Mouse (Mus musculus) CD8-positive naive resting alpha-beta T cell, adult 2 months (primary cell): ENCODE measurements around the gene Apol9a.
A peak's percentile ranks its signal among the peaks of the same experiment; 100 is the strongest.
"Not testable (repeated sequence)": the region's sequence is repeated elsewhere in the genome, so short reads cannot be mapped to it uniquely, and the experiment has no call there.

Source experiments
- DNase-seq, 2 experiments: peaks; one replicate each; pipeline ENCODE4 v3.0.0; 2022; ENCODE audit warnings: low read depth in 2 of 2, low spot score in 2 of 2

The Apol9a gene

DNA sequence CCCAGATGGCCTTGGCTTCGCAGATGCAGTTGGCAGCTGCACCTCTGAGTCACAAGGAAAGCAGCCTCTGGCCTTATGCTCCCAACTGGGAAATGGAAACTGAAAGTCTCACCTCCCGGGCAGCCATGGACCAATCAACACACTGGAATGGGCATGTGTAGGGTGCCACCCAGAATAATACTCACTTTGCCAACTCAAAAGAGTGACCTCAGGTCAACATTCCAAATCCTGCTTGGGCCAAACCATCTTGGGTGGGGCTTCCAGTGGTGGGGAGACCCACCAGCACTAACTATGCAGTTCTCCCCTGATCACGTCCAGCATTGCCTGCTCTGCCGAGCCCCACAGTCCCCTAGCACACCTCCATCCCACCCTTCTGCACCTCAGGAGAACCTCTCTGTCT is at the start of gene Apol9a:
Gene Apol9a (minus strand): TSS at position 101 of the 400 bp plus-strand sequence.
- DNase-seq, result not testable (repeated sequence)

DNA sequence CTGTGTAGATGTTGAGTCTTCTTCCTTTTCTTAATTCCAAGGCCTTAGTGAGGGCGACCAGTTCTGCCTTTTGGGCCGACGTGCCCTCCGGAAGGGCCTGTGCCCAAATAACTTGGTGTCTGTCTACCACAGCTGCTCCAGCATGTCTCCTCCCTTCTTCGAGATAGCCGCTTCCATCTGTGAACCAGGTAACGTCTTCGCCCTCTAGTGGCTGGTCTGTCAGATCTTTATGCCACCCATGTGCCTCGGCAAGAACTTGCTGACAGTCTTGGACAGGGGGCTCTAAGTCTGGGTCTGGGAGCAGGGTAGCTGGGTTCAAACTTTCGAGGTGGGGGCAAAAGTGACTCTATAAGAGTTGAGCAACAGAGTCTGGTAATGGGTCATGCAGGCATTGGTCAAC is 39.0 kb upstream of the Apol9a start:
- DNase-seq, result peak; percentile 9 to 47

DNA sequence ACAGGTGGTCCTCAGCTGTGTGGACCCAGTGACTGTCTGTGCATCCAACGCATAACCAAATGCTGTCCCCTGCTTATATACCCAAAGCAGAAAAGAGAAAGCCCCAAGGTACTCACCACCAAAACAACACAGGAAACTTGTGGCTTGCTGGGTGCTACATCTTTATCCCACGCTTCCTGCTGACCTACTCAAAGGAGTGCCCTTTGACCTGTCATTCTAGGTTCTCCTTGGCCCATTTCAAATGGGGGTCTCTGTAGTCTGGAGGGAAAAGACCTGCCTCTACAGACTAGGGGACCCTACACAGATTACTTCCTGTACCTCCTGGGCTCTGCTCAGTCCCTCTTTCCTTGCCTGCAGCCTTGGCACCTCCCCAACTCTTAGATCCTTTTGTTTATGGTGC is 36.5 kb upstream of the Apol9a start, which contains the start of gene Apol7b:
Gene Apol7b (minus strand): TSS at position 101 of the 400 bp plus-strand sequence.
- not testable (repeated sequence) for DNase-seq

DNA sequence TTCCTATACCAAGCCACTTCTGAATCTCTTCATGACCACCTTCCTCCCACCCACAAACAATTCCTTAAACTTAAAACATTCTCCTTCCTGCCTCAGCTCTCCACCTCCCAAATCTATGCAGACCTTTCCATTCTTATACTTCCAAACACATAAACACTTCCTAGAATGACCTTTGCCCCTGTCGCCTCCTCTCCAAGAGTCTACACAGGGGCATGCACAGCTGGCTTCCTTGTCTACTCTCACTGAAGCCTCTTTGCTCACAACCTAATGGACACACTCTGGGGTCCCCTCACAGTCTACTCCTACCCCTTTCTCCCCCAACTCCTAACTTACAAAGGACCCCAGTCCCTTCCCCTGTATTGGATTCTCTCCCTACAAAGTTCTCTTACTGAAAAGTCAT is 34.7 kb upstream of the Apol9a start:
- not testable (repeated sequence) for DNase-seq

DNA sequence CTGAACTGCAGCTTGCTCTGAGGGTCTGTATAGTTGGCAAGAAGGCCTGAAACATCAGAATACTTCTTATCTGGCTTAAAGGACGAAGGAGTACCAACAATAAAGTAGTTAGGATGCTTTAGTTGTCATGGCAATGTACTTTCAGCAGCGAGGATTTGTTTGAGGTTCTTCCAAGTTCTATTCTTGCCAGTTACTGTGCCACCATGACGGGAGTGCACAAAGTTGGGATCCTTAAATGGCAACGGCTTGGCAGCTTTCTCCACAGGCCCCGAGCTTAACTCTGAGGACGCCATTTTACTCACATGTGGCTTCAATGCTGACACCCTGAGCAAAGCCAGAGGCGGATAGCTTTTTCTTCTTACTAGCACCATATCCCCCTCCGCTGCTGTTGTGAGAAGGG is 33.8 kb upstream of the Apol9a start:
- not testable (repeated sequence) for DNase-seq

DNA sequence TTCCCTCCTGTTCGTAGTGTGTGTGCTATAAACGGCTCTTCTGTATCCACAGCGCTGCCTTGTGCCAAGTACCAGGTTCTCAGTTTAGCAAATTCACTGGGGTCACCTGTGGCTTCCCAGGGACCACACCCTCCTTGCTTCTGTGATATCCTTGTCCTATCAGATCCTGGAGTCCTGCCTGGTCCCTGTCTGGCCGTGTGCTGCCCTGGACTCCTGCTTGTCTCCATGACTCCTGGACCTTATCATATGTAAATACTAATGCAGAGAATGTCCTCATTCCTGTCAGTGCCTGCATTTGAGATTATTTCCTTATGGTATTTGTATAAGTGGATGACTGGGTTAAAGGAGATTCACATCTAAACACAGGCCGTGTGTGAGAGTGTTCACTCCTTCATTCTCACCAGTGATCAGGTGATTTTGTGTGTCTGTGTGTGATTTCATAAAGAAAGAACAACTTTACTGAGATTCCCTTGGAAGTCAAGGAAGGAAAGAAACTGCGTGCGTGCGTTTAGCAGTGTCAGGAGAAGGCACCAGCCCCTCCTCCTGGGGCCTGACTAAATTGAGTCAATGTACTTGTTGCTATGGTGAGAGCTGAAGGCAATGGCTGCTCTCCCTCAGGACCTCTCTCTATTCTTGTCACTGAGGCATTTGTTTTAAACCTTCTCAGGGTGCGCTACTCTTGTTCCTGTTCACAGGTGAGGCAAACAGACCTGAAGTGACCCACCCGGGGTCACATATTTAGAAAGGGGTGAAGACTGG is 17.9 kb upstream of the Apol9a start:
- DNase-seq, result not testable (repeated sequence)

DNA sequence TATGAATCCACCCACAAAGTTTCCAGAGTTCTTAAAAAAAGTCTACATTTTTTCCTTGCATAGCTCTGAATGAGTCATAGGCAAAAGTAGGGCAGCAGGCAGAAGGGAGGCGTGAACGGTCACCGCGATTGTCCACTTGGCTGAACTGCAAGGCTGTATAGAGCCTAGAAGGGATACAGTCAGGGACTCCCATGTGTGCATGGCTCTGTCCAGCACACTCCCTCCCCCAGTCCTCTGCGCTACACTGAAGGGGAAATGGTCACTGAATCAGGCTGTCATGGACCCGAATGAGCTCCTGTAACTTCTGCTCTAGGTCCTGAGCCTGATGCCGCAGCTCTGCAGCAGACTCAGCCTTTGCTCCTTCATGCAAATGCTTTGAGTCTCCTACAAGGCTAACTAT is 12.0 kb upstream of the Apol9a start:
- not testable (repeated sequence) for DNase-seq

DNA sequence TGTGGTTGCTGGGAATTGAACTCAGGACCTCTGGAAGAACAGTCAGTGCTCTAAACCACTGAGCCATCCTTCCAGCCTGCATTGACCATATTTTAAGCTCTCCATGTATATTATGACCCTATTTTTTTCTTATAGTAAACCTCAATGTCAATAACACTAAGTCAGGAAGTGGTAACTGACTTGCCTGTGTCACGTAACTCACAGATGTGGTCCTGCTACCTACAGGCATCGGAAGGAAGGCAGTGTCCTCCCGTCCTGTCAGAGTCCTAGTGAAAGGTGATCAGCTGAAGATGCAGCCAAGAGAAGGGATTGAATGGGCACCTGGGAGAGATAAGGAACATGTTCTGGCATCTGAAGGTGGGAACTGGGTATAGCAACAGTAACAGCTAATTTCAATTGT is 8.7 kb upstream of the Apol9a start:
- DNase-seq, result not testable (repeated sequence)

DNA sequence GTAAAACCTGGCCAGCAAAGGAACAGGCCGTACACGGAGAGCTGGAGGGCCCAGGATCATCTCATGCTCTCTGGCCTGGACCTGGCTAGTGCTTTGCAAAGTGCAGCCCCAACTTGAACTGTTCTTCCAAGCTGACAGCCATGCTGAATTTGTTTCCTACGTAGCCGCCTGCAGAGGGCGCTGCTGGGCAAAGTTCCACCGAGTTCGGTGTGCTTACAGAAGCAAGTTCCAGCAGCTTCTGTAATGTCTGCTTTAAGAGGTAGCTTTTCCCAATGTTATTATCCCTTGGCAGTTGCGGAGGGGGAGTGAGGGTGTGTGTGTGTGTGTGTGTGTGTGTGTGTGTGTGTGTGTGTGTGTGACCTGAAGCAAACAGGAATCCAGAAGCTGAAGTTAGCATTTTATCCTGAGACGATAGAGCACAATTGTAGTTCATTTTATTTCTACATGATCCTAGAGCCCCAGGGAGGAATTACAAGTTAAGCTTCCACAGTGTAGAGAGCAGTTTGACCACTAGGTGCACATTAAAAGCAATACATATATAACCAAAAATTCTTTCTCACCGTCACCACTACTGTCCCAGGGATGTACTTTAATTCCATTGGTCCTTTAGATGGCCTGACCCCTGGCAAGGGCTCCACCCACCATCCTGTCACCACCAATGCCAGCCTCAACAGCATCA is 5.9 kb upstream of the Apol9a start:
- DNase-seq, result not testable (repeated sequence)

DNA sequence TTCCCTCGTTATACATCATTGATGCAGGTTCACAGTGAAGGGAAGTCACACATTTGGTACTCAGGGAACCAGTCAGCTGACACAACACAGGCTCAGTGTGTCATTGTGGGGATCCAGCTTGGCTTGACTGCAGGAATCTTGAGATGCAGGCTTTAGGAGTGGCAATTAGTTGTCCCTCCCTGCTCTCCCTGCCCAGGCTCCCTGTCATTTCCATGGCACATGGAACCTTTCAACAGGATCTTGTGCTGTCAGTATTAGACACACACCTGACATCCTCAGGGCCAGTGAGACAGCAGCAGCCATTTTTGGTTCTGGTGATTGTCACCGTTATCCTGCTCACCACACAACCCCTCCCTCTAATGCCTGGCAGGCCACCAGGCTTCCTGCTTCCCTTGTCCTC is 4.7 kb upstream of the Apol9a start:
- DNase-seq, result not testable (repeated sequence)

DNA sequence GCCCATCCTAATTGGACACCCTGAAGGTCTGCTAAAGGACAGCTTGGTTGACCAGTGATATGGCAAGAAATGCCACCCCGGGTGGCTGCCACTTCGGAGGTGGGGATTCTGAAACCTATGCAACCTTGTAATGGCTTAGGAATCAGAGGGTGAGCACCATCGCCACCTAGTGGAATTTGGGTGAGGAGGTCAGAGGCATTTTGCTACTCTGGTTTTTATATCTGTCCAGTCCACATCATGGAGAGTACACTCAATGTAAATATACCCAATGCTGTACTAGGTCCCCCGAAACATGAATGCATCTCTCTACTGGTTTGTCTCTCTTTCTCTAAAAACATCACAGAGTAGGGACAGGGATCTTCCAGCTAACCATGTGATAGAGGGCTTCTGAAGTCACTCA is 1.8 kb upstream of the Apol9a start:
- peak in 1 of 2 experiments; percentile 27 for DNase-seq

DNA sequence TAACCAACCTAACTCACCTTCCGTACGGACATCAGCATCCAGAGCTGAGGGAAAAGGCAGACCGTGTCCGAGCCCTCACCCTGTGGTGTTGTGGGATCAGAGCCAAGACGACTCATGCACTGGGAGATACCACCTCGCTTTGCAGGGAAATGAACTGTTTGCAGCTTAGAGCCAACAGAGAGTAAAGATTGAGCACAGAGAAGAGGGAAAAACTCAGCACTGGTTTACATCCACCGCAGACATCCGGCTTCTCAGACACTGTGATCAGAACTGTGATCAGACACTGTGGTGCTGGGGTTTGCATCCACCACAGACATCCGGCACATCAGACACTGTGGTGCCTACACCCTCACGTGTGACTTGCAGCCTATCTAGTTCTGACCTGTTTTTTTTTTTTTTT is 4.6 kb downstream of the Apol9a start:
- DNase-seq, result peak; percentile 79 to 84

DNA sequence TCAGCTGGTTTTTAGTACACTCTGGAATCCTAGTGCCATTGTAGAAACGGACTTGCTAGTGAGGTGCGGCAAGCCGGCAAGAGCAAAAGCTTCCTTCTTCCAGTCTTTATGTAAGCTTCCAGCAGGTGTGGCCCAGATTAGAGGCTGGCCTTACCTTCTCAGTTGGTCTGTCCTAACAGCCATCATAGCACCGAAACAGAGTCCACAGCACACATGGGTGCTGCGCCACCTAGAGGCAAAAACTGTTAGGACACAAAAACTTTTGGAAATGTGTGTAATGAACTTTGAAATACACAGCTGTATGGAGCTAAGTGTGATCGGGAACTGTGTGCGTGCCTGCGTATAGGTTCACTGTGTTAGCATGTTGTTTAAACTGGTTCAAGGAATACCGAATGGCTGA is 11.9 kb downstream of the Apol9a start, which contains the start of gene Apol7a:
Gene Apol7a (minus strand): TSS at position 84 of the 400 bp plus-strand sequence.
- DNase-seq, result not testable (repeated sequence)

DNA sequence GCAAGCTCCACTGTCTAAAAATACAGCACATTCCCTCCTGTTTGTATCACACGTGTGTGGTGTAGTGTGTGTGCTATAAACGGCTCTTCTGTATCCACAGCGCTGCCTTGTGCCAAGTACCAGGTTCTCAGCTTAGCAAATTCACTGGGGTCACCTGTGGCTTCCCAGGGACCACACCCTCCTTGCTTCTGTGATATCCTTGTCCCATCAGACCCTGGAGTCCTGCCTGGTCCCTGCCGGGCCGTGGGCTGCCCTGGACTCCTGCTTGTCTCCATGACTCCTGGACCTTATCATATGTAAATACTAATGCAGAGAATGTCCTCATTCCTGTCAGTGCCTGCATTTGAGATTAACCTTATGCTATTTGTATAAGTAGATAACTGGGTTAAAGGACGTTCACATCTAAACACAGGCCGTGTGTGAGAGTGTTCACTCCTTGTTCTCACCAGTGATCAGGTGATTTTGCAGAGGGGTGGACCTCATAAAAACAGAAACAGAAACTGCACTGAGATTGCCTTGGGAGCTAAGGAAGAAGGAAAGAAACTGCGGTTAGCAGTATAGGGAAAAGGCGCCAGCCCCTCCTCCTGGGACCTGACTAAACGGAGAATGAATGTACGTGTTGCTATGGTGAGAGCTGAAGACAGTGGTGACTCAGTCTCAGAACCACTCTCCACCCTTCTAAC is 13.3 kb downstream of the Apol9a start:
- not testable (repeated sequence) for DNase-seq

DNA sequence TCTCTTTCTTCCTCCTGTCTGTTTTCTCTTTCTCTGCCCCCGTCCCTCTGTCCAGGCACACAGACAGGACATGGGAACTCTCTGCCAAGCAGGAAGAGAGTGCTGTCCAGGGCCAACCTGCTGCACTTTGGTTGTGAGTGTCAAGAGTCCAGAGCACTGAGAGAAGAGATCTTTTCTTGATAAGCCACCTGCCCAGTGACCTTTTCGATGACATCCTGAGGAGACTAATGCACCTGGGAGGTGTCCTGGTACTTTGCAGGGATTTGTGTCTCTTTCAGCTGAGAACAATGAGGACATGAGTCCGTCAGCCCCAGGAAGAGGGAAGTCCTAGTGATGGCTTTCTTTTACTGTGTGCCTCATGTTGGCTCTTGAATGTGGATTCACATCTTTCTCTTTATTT is 17.1 kb downstream of the Apol9a start:
- not testable (repeated sequence) for DNase-seq

DNA sequence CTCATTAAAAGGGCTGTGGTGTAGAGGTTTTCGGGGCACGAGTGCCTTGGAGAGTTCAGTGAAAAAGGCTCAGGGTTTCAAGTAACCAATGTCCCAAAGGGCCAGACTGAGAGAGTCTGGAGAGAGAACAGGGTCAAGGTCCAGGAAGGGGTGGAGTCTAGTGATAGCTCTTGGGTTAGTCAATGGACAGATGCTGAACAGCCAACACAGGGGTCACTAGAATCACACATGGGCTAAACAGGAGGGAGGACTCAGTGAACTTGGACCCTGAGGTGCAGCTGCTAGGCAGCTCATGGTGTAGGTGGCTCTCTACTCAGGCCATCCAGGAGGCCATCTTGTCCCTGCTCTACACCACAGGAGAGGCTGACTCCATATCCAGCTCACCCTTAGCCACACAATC is 23.5 kb downstream of the Apol9a start:
- no peak for DNase-seq

DNA sequence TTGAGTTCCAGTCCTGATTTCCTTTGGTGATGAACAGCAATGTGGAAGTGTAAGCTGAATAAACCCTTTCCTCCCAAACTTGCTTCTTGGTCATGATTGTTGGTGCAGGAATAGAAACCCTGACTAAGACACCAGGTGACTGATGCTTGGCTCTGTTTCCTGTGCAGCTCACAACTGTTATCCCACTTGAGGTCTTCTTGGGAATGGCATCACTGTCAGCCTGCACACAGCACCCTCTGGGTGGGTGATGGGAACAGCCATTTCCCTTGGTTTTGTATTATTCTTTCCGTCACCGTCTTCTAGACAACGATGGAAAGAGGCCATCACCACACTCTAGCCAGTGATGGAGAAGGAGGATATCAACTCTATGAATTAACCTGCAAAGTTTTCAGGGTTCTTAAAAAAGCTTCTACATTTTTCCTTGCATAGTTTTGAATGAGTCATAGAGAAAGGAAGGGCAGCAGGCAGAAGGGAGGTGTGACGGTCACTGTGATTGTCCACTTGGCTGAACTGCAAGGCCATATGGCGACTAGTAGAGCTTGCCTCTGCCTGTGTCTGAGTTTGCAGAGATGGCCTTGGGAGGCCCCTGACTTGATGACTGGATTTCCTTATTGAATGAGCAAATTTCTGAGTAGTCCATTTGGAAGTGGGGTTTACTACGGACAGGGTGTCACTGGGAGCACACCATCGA is 26.4 kb downstream of the Apol9a start:
- DNase-seq, result no peak

DNA sequence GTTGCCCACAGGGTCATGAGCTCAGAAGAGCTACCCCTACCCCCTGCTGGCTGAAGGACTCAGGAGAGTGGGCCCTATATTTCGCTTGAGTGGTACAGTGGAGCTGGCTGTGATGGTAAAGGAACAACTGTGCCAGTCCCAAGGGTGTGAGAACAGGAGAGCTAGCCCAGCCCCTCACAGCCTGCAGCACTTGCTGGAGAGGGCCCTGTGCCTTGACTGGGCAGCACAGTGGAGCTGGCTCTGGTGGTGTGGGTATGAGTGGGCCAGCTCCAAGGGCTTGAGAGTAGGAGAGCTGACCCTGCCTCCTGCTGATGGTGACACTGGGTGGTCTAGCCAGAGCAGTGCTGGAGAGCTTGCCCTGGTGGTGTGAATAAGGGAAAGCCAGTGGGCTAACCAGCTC is 28.1 kb downstream of the Apol9a start:
- DNase-seq, result no peak

DNA sequence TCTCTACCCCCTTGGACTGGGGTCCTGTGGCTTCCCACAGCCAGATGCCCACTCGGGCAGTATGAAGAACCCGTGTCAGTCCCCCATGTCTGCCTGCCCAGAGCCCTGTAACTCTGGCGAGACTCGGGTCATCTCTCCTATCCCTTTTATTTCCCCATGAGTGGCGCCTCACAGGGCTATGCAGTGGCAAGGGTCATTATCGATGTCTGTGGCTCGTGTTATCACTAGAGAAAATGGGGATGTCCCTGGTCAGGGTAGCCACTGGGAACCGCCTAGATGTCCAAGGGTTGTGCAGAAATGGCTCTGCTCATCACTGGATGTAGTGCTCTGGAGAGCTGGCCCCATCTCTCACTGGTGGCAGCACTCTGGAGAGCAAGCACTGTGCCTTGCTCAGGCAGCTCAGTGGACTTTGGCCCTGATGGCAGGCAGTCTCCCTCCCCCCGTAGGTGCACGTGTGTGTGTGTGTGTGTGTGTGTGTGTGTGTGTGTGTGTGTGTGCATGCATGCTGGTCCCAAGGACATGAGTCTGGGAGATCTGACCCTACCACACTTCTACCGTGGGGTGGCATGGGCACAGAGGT is 28.6 kb downstream of the Apol9a start:
- no peak for DNase-seq

DNA sequence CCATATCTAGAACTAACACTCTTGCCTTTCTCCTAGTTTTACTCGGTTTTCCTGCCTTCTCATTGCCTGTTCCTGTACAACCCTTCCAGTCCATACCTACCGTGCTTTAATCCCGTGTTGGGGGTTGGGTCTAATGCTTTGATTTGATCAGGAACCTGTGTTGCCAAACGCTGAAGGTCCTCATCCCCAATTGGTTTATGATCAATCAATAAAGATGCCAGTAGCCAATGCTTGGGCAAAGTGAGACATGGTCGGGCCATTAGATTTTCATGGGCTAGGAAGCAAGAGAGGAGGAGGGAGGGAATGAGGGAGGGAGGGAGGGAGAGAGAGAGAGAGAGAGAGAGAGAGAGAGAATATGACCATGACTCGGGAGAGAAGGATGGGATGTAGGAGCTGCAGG is 29.5 kb downstream of the Apol9a start:
- DNase-seq, result no peak

DNA sequence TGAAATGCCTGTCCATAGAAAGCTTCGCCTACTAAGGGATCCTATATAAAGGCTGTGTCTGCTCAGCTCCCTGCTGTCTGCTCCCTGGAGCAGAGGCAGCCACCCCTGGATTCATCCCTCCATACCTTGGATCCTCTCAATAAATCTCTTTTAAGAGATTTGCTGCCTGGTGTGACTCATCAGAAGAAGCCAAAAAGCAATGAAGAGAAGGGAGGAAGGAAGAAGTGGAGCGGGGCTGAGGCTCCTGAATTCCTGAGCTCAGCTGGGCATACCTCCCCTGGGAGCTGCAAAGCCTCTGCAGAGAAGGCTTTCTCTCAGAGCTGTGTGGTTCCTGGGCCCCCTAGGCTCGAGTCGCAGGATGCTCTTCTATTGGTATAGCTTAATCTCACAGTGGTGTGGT is 31.0 kb downstream of the Apol9a start:
- DNase-seq, result no peak
